Comparison of ENCODE assay signal across 23 mouse cellular contexts in the genomic region with DNA sequence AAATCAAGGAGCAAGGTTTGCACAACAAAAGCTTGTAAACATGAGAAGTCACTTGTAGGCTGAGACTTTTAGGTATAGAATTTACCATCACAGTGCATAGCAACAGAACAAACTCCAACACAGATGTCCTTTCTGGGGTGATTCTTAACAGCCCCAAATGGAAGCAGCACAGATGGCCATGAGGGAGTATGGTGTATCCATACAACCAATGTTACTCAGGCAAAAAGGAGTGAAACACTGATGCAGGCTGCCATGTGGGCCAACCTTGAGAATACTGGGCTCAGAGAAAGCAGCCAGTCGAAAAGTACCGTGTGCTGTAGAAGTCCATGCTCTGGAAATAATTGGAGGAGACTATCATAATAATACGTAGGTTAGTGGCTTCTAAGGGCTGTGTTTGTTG. TPM values are rescaled to one million over a fixed set of nuclear protein-coding genes. Genes with fewer than 3 reads are reported as not detected.
"Had no signal": no experiment of that assay in that cellular context is flagged by ENCODE, and none has a peak within 500 bp of the region (broad histone marks: within the 10 kb centered on the region; RNA-seq: fewer than 3 reads in every experiment).

No protein-coding gene starts in this region.

- H3K4me3 ChIP-seq: layer of hippocampus, adult 2 months; limb, embryonic 10.5 days; limb, embryonic 13.5 days; liver, embryonic 12.5 days; liver, embryonic 15.5 days; lung, embryonic 15.5 days; megakaryocyte, embryonic 14.5 days; midbrain, embryonic 10.5 days; midbrain, embryonic 13.5 days; myocyte; neural tube, embryonic 13.5 days; stomach, embryonic 15.5 days had no signal

- H3K4me1 ChIP-seq: limb, embryonic 10.5 days; limb, embryonic 13.5 days; liver, embryonic 15.5 days; lung, embryonic 15.5 days; megakaryocyte, embryonic 14.5 days; midbrain, embryonic 10.5 days; midbrain, embryonic 13.5 days; neural tube, embryonic 13.5 days; stomach, embryonic 15.5 days had no signal

- H3K27me3 ChIP-seq: limb, embryonic 13.5 days; liver, embryonic 12.5 days; liver, embryonic 15.5 days; lung, embryonic 15.5 days; midbrain, embryonic 13.5 days; neural tube, embryonic 13.5 days; stomach, embryonic 15.5 days had no signal

- DNase-seq: kidney, adult 2 months; kidney, postnatal 25 days; layer of hippocampus, adult 9-11 months; liver; lung, adult 18-20 months; lung, postnatal 10 days; lung, postnatal 36 days; retina, postnatal 1 day; spleen, adult 18-20 months; thymus, postnatal 25 days had no signal

- H3K27ac ChIP-seq: kidney, postnatal 0 days; layer of hippocampus, adult 2 months; limb, embryonic 10.5 days; limb, embryonic 13.5 days; liver, embryonic 12.5 days; liver, embryonic 15.5 days; lung, embryonic 15.5 days; midbrain, embryonic 10.5 days; midbrain, embryonic 13.5 days; neural tube, embryonic 13.5 days; stomach, embryonic 15.5 days had no signal

RNA-seq across cellular contexts. Expression of gene Prom1, which starts 56.6 kb away (rescaled TPM):
- polyA plus RNA-seq: myocyte had no signal
